Mouse (Mus musculus) CH12.LX (cell line): ENCODE results near the gene Celf5. TPM values are rescaled to one million over a fixed set of nuclear protein-coding genes. Genes with fewer than 3 reads are reported as not detected.

ENCODE experiments used
- DNase-seq: peaks from one replicate; pipeline ENCODE4 v3.0.0-alpha.2; 2013; ENCODE audit errors: extremely low read depth
- H3K27ac ChIP-seq: 2 replicates; pipeline ENCODE4 v1.5.1; 2012; ENCODE audit warnings: low read depth, mild to moderate bottlenecking, control low read depth, moderate library complexity; ENCODE audit not compliant: insufficient read depth
- H3K27me3 ChIP-seq: replicated peaks from 2 replicates; pipeline ENCODE3; 2012; ENCODE audit warnings: inconsistent platforms
- H3K36me3 ChIP-seq, 2 experiments: replicated peaks in 1 of 2; 2 replicates each; pipeline versions ENCODE3 to v1.6.1; 2012; ENCODE audit warnings: inconsistent platforms in 1 of 2, low read length in 1 of 2, mild to moderate bottlenecking in 1 of 2, mixed read lengths in 1 of 2, moderate library complexity in 1 of 2; ENCODE audit not compliant: control insufficient read depth in 1 of 2, insufficient read depth in 1 of 2
- H3K4me1 ChIP-seq, 2 experiments: 2 replicates each; pipeline ENCODE4 v1.6.1; 2012; ENCODE audit warnings: inconsistent platforms in 1 of 2, moderate library complexity in 1 of 2; ENCODE audit not compliant: insufficient read depth in 2 of 2, control insufficient read depth in 1 of 2
- H3K4me2 ChIP-seq: 2 replicates; pipeline ENCODE4 v1.6.1; 2012; ENCODE audit warnings: low read depth, mild to moderate bottlenecking, control low read depth; ENCODE audit not compliant: poor library complexity, insufficient read depth, severe bottlenecking
- H3K4me3 ChIP-seq, 3 experiments: fragments of 150-350 bp in 1 of 3; sonication (generic) in 1 of 3; replicated peaks in 1 of 3; 2 replicates each; pipeline versions ENCODE3 to v1.5.1; 2011 to 2012; ENCODE audit warnings: low read depth in 2 of 3, low read length in 2 of 3, mild to moderate bottlenecking in 2 of 3, moderate library complexity in 2 of 3, control low read depth in 1 of 3, improper control_type of control experiment in 1 of 3, inconsistent platforms in 1 of 3, mixed read lengths in 1 of 3; ENCODE audit not compliant: poor library complexity in 1 of 3
- H3K79me2 ChIP-seq: replicated peaks from 2 replicates; pipeline ENCODE4 v1.6.1; 2012; ENCODE audit warnings: mild to moderate bottlenecking, moderate library complexity; ENCODE audit not compliant: control insufficient read depth, poor library complexity, insufficient read depth, severe bottlenecking; ENCODE audit errors: extremely low read depth
- H3K9ac ChIP-seq: 2 replicates; pipeline ENCODE4 v1.6.1; 2012; ENCODE audit warnings: low read depth, mild to moderate bottlenecking, control low read depth, moderate library complexity; ENCODE audit not compliant: insufficient read depth
- H3K9me3 ChIP-seq: replicated peaks from 2 replicates; pipeline ENCODE3; 2012; ENCODE audit warnings: low read length, inconsistent platforms, mixed read lengths
- BHLHE40 ChIP-seq: IDR thresholded peaks from 2 replicates; pipeline ENCODE4 v1.6.1; 2011; ENCODE audit warnings: mild to moderate bottlenecking, low read depth, low read length, improper control_type of control experiment
- CHD1 ChIP-seq: IDR thresholded peaks from 2 replicates; pipeline ENCODE4 v1.6.1; 2012; ENCODE audit warnings: low read depth, low read length, improper control_type of control experiment, inconsistent platforms
- CHD2 ChIP-seq: IDR thresholded peaks from 2 replicates; pipeline ENCODE4 v1.6.1; 2011; ENCODE audit warnings: low read length, improper control_type of control experiment
- CTCF ChIP-seq, 2 experiments: IDR thresholded peaks in 1 of 2; conservative IDR thresholded peaks in 1 of 2; 2 replicates each; pipeline ENCODE4 v1.5.1; 2011 to 2012; ENCODE audit warnings: low read depth in 2 of 2, low read length in 2 of 2, improper control_type of control experiment in 1 of 2, inconsistent platforms in 1 of 2, mild to moderate bottlenecking in 1 of 2, moderate library complexity in 1 of 2
- E2F4 ChIP-seq: IDR thresholded peaks from 2 replicates; pipeline ENCODE4 v1.6.1; 2011; ENCODE audit warnings: low read depth, low read length, improper control_type of control experiment; ENCODE audit not compliant: insufficient replicate concordance
- ELF1 ChIP-seq: IDR thresholded peaks from 2 replicates; pipeline ENCODE4 v1.6.1; 2014; ENCODE audit warnings: low read depth, mild to moderate bottlenecking, inconsistent platforms, low read length, improper control_type of control experiment
- EP300 ChIP-seq: IDR thresholded peaks from 2 replicates; pipeline ENCODE4 v1.6.1; 2011; ENCODE audit warnings: low read length, improper control_type of control experiment
- ETS1 ChIP-seq: conservative IDR thresholded peaks from 2 replicates; pipeline ENCODE4 v1.6.1; 2012; ENCODE audit warnings: low read depth, mild to moderate bottlenecking, inconsistent platforms, low read length, improper control_type of control experiment, moderate library complexity
- GABPA ChIP-seq: IDR thresholded peaks from 2 replicates; pipeline ENCODE4 v1.6.1; 2012; ENCODE audit warnings: low read depth, low read length, improper control_type of control experiment, inconsistent platforms; ENCODE audit not compliant: insufficient replicate concordance
- HCFC1 ChIP-seq: IDR thresholded peaks from 2 replicates; pipeline ENCODE4 v1.6.1; 2012; ENCODE audit warnings: low read depth, mild to moderate bottlenecking, inconsistent platforms, low read length, improper control_type of control experiment
- IRF4 ChIP-seq: IDR thresholded peaks from 2 replicates; pipeline ENCODE4 v1.6.1; 2014; ENCODE audit warnings: low read depth, mild to moderate bottlenecking, inconsistent platforms, low read length, improper control_type of control experiment
- JUND ChIP-seq: conservative IDR thresholded peaks from 2 replicates; pipeline ENCODE4 v1.6.1; 2011; ENCODE audit warnings: low read depth, low read length, improper control_type of control experiment
- MAFK ChIP-seq: IDR thresholded peaks from 2 replicates; pipeline ENCODE4 v1.6.1; 2011; ENCODE audit warnings: low read length, improper control_type of control experiment; ENCODE audit not compliant: insufficient replicate concordance
- MAX ChIP-seq: IDR thresholded peaks from 2 replicates; pipeline ENCODE4 v1.6.1; 2011; ENCODE audit warnings: low read length, improper control_type of control experiment
- MEF2A ChIP-seq: IDR thresholded peaks from 2 replicates; pipeline ENCODE4 v1.6.1; 2014; ENCODE audit warnings: low read depth, mild to moderate bottlenecking, inconsistent platforms, low read length, improper control_type of control experiment, borderline replicate concordance
- MXI1 ChIP-seq: IDR thresholded peaks from 2 replicates; pipeline ENCODE4 v1.6.1; 2011; ENCODE audit warnings: mild to moderate bottlenecking, low read depth, low read length, improper control_type of control experiment
- MYC ChIP-seq: IDR thresholded peaks from 2 replicates; pipeline ENCODE4 v1.6.1; 2011; ENCODE audit warnings: low read depth, mild to moderate bottlenecking, improper control_type of control experiment, low read length
- NELFE ChIP-seq: IDR thresholded peaks from 2 replicates; pipeline ENCODE4 v1.6.1; 2011; ENCODE audit warnings: low read depth, low read length, improper control_type of control experiment
- NRF1 ChIP-seq: IDR thresholded peaks from 2 replicates; pipeline ENCODE4 v1.6.1; 2014; ENCODE audit warnings: low read depth, mild to moderate bottlenecking, inconsistent platforms, low read length, improper control_type of control experiment, moderate library complexity
- PAX5 ChIP-seq: IDR thresholded peaks from 2 replicates; pipeline ENCODE4 v1.6.1; 2012; ENCODE audit warnings: low read length, inconsistent platforms, mixed read lengths
- POLR2A ChIP-seq: IDR thresholded peaks from 2 replicates; pipeline ENCODE4 v1.6.1; 2011; ENCODE audit warnings: low read depth, mild to moderate bottlenecking, improper control_type of control experiment, low read length
- TBP ChIP-seq: conservative IDR thresholded peaks from 2 replicates; pipeline ENCODE4 v1.6.1; 2011; ENCODE audit warnings: low read depth, low read length, improper control_type of control experiment
- UBTF ChIP-seq: IDR thresholded peaks from 2 replicates; pipeline ENCODE4 v1.6.1; 2012; ENCODE audit warnings: low read depth, mild to moderate bottlenecking, inconsistent platforms, low read length, improper control_type of control experiment, moderate library complexity
- USF1 ChIP-seq: IDR thresholded peaks from 2 replicates; pipeline ENCODE4 v1.6.1; 2014; ENCODE audit warnings: low read depth, mild to moderate bottlenecking, inconsistent platforms, low read length, improper control_type of control experiment
- USF2 ChIP-seq: conservative IDR thresholded peaks from 2 replicates; pipeline ENCODE4 v1.6.1; 2011; ENCODE audit warnings: low read depth, low read length, improper control_type of control experiment
- ZC3H11A ChIP-seq: IDR thresholded peaks from 2 replicates; pipeline ENCODE4 v1.6.1; 2012; ENCODE audit warnings: low read depth, mild to moderate bottlenecking, inconsistent platforms, low read length, improper control_type of control experiment
- ZKSCAN1 ChIP-seq: IDR thresholded peaks from 2 replicates; pipeline ENCODE4 v1.6.1; 2012; ENCODE audit warnings: low read depth, inconsistent platforms, low read length, improper control_type of control experiment, borderline replicate concordance
- ZMIZ1 ChIP-seq: IDR thresholded peaks from 2 replicates; pipeline ENCODE4 v1.6.1; 2012; ENCODE audit warnings: low read depth, mild to moderate bottlenecking, inconsistent platforms, low read length, improper control_type of control experiment
- ZNF384 ChIP-seq: IDR thresholded peaks from 2 replicates; pipeline ENCODE4 v1.6.1; 2012; ENCODE audit warnings: low read depth, low read length, improper control_type of control experiment, inconsistent platforms
- dilution Hi-C: fragments of 300-500 bp; cut with MboI; formaldehyde crosslinking; loops from 2 replicates; pipeline ENCODE4 v1.14.3; 2020; ENCODE audit warnings: low sequenced_read_pairs; ENCODE audit not compliant: extremely low pct_unique_long_range_greater_than_20kb, extremely low pct_ligation_motif_present
- in situ Hi-C: fragments of 300-500 bp; cut with MboI; formaldehyde crosslinking; loops from 3 replicates; pipeline ENCODE4 v1.14.3; 2019; ENCODE audit warnings: low sequenced_read_pairs, low pct_ligation_motif_present, low pct_unique_long_range_greater_than_20kb, mixed read lengths
- polyA plus RNA-seq: library from polyadenylated mRNA; unstranded; fragments of >175 nt; gene quantifications from 2 replicates; pipeline ENCODE4 v1.2.1, GENCODE M21; 2012; ENCODE audit warnings: low read depth; ENCODE audit not compliant: insufficient read length
- total RNA-seq, 2 experiments: library from RNA; depleted of rRNA; stranded (reverse); fragments of 300-350 nt in 1 of 2; fragments of >200 nt in 1 of 2; gene quantifications; 2 replicates each; pipeline ENCODE4 v1.2.3; 2012 to 2014

The Celf5 gene
- total and polyA plus RNA-seq, 3 experiments = 0.07 to 0.08 TPM; not detected in 1

DNA sequence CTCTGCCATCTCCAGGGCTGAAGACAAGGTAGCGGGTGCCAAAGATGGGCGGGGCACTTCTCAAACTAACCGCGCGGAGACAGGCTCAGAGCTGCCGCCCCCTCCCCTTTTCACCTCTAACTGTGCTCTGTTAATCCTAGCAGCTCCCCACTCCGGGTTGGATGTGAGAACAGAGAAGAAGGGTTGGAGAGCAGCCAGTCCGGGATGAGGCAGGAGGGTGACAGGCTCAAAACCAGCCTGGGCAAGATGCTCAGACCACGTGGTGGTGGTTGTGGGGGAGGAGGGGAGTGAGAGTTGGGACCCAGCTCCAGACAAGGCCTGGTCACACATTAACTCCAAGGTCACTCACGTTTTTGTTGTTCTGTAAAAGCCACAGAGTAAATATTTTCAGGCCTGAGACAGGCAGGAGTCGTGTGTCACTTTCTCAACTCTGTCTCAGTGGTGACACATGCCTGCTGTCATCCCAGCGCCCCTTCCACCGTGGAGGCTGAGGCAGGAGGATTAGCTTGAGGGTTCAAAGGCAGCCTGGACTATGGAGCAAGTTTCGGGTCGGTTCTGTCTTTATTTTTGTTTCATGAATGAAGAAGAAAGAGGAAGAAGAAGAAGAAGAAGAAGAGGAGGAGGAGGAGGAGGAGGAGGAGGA is 50.9 kb downstream of the Celf5 start:
- Histone ChIP-seq H3K36me3 (no peaks in the 10 kb centered on the region), H3K4me3 (peak overlapping the region in 1 of 3 experiments; percentile 74), H3K27ac (no peak overlapping the region; the same call in 1 of the 2 replicates), H3K79me2 (peaks cover 1% of the 10 kb centered on the region), H3K9ac (peak overlapping the region; percentile 94; the same call in 1 of the 2 replicates), H3K4me2 (peak overlapping the region; percentile 73; the same call in 1 of the 2 replicates), H3K27me3 (peaks cover 30% of the 10 kb centered on the region), H3K9me3 (no peaks in the 10 kb centered on the region), H3K4me1 (peaks cover 36 to 64% of the 10 kb centered on the region in 2 experiments)
- TF ChIP-seq CTCF (conservative IDR thresholded peaks at IDR 0.05 in 1 of 2, IDR thresholded peaks at IDR 0.05 in 1 of 2; ENCODE audit: low read depth in 2 of 2, low read length in 2 of 2) = no peak
- TF ChIP-seq ZC3H11A = no peak
- no peak for TF ChIP-seq IRF4
- TF ChIP-seq TBP = no peak
- peak; percentile 27; the same call in 1 of the 2 replicates for TF ChIP-seq BHLHE40
- no peak for TF ChIP-seq ZMIZ1
- TF ChIP-seq HCFC1 = no peak
- TF ChIP-seq NELFE = no peak
- TF ChIP-seq GABPA = no peak
- TF ChIP-seq MAX = peak; percentile 74
- no peak for TF ChIP-seq CHD1
- no peak for TF ChIP-seq POLR2A
- TF ChIP-seq NRF1 = no peak
- TF ChIP-seq CHD2 = no peak
- TF ChIP-seq UBTF = no peak
- TF ChIP-seq ZNF384 = no peak
- TF ChIP-seq EP300 = no peak
- no peak for TF ChIP-seq MAFK
- TF ChIP-seq MEF2A = no peak
- no peak for TF ChIP-seq USF2
- no peak for TF ChIP-seq ELF1
- TF ChIP-seq MXI1 = peak; percentile 55; the same call in 1 of the 2 replicates
- no peak for TF ChIP-seq PAX5
- TF ChIP-seq USF1 = peak; percentile 32
- no peak for TF ChIP-seq E2F4
- no peak for TF ChIP-seq ZKSCAN1
- no peak for TF ChIP-seq JUND
- peak; percentile 48; the same call in 1 of the 2 replicates for TF ChIP-seq MYC
- no peak for TF ChIP-seq ETS1
- dilution Hi-C loops = no loop called here
- in situ Hi-C loops = no loop called here
- no peak for DNase-seq
